Mouse (Mus musculus) layer of hippocampus, adult 18-20 months (tissue): ENCODE results near the gene Cir1. TPM values are rescaled to one million over a fixed set of nuclear protein-coding genes. Genes with fewer than 3 reads are reported as not detected.
A peak's percentile ranks its signal among the peaks of the same experiment; 100 is the strongest.

Experiments
- DNase-seq, 2 experiments: peaks; one replicate each; pipeline ENCODE4 v3.0.0; 2022; ENCODE audit warnings: low spot score in 2 of 2
- total RNA-seq, 2 experiments: library from RNA; stranded (reverse); gene quantifications; 2 replicates each; pipeline ENCODE4 v1.2.3; 2021

Gene Cir1
- total RNA-seq, 2 experiments from 2014 or later: 31.0 to 31.4 TPM

DNA sequence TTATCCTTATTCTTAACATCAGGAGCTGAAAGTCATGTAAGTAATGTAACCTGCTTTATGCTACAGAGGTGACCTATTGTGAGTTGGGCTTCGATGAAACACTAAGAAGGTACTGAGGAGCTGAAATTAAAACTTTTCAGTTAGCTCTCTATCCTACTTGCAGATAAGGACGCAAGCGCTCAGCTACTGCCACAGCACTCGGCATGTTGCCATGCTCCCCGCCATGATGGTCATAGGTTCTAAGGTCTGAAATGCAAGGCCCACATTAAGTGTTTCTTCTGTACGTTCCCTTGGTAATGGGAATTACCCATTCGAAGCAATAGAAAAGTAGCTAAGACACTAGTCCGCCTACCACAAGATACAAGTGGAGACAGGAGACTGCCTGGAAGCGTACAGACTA lies 9.8 kb downstream of the Cir1 start:
- no peak for DNase-seq

DNA sequence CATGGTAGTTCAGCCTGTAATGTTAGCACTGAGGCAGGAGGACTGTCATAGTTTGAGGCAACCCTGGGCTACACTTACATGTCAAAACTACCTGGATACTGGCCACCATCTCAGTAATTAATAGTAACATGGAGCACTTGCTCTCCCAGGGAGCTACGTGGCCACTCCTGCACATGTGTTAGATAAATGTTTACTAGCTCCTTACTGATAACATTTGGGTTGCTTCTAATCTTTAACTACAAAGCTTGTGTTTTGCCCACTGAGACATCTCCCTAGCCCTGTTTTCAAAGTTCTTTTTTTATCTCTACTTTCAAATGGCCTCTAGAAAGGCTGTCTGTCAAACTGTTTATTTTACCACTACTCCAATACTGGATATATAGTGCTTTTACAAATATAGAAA lies 10.5 kb downstream of the Cir1 start:
- no peak for DNase-seq

DNA sequence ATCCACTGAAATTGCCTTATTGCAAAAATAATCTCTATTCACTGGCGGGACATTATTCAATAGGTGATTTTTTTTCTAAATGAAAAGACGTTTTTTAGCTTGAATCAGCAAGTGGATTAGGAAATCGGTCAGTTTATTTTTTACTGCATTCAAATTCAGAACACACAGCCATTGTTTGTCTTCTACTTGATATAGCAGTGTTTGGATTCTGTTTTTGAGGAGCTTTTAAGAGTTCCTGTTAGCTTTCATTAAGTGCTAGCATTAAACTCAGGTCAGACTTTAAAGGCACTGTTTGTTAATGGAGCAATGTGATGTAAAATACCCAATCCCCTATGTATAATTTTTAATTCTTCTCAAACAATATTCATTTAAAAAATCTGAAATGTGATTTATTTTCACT lies 13.7 kb downstream of the Cir1 start:
- no peak for DNase-seq

DNA sequence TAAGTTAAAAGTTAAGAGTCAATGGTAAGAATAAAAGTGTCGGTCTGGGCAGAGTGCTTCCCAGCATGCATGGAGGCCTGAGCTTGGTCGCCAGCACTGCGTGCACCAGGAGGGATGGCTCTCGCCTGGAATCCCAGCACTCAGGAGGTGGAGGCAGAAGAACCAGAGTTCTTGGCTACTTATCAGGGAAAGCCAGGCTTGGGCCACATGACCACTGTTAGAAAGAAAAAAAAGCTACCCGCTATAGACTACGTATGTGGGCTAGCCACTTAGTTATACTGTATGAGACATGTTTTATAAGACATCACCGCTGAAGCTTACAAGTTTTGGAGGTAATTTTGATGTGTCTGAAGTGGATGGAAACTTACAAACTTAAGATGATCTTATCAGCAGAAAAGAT lies 14.3 kb downstream of the Cir1 start:
- no peak for DNase-seq

DNA sequence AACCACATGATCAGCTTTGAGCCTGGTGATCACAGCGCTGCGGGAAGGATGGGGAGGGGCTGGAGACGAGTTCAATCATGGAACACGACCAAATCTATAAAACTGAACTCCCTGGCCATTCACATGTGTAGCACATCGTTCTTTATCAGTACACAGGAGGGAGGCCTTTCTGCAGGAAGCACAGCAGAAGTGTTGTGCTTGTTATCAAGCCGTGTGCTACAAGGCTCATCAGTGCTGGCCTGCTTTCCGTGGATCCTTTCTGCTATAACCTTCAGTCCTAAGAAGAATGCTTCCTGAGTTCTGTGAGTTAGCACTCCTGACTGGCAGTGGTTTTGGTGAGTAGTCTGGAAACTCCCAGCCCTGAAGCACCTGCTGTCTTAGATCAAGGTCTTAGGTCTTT lies 17.5 kb downstream of the Cir1 start:
- DNase-seq: no peak

DNA sequence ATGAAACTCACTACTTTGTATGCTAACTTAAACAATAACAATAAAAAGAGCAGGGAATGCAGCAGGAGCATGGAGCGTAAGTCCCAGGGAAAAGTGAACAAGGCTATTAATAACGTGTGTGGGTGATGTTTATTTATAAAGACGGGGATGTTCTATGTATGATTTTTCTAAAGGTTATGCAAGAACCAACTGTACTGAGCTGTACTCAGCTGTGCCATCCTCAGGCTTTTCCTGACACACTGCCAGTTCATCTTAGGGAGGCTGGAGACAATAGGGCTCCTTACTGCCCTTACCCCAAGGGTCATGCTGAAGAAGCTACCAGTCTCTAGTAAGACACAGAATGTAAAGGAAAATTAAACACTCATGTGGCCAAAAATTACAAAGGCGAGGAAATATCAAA lies 21.4 kb downstream of the Cir1 start:
- no peak for DNase-seq

DNA sequence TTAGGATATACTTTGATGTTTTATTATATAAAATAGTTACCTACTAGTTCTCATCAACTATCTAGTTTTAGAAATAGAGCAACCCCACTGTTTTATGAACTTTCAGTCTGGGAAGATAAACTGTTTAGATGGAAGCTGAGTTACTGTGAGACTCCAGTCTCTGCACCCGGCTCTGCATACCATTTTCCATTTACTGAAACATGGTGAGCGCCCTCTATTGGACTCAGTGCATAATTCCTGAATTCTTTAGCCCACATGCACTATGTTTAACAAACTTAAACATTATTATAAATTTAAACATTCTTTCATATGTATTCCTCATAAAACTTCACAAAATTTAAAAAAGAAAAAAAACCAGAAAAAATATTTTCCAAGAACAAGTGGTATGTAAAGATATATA lies 26.9 kb downstream of the Cir1 start:
- DNase-seq: no peak

DNA sequence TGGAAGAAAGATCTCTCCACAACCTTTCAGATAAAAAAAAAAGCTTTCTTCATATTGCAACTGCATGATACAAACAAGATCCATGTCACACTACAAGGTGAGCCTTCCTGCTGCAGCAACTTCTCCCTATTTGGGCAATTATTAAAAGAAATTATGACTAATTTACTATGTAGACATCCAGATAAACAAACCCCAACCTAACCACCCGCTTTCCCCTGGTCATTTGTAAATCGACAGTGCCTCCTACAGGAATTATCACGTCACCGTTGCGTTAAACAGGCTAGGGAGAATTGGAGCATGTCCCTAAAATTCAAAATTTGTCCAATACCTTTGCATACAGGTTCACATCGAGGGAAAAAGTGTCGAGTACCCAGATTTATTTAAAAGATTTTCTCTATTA lies 30.8 kb downstream of the Cir1 start:
- no peak for DNase-seq

DNA sequence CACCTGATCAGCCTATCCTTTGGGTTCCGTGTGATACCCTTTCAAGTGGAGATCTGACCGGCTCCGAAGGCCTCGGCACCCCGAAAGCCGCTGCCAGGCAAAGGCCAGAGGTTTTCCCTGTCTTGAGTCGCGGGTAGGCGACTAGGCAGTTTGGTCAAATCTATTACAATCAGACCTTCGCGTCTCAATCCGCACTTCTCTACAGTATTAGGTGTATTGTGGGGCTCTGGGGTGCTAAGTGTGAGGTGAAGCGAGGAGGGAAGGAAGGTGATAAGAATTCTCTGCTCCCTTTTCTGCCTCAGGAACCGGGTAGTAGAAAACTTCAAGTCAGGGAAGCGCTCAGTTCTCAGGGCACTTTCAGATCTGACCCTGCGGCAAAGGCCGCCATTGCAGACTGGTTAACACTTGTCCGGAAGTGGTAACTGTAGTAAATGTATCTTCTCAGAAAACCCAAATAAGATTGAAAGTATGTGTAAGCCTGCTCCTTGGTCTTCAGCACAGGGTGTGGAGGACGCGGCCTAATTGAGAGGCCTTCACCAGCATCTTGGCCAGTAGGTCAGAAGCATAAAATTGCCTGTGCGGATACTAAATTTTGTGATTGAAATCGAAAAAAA lies 31.3 kb downstream of the Cir1 start:
- DNase-seq: no peak

DNA sequence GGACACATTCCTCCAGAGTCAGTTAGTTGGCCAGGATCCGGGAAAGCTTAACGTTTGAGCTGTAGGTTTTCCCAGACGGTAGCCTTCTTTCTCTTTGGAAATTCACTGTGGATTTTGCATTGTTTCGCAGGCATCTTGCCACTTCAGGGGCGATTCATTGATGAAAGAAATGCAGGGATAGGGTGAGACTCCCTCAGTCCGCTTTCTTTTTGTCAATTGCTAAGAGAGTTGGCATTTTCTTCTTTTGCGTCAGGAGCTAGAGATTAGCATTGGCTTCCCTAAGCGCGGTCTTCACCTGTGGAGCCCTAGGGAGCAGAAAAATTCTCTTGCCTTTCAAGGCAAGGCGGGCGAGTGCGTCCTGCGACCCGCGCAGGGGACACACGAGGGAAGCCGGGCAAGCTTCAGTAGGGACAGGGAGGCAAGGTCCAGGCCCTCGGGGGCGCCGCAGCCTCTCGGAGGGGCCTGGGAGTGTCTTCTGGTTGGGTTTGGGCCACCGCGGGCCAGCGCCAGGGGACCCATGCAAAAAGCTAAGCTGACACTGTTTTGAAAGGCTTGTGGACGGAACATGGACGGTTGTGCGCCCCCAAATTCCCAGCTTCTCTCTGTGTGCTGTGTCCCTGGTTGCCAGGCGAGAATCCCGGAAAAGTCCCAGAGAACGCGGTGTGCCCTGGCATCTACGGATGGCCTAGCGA lies 32.0 kb downstream of the Cir1 start:
- DNase-seq: no peak

DNA sequence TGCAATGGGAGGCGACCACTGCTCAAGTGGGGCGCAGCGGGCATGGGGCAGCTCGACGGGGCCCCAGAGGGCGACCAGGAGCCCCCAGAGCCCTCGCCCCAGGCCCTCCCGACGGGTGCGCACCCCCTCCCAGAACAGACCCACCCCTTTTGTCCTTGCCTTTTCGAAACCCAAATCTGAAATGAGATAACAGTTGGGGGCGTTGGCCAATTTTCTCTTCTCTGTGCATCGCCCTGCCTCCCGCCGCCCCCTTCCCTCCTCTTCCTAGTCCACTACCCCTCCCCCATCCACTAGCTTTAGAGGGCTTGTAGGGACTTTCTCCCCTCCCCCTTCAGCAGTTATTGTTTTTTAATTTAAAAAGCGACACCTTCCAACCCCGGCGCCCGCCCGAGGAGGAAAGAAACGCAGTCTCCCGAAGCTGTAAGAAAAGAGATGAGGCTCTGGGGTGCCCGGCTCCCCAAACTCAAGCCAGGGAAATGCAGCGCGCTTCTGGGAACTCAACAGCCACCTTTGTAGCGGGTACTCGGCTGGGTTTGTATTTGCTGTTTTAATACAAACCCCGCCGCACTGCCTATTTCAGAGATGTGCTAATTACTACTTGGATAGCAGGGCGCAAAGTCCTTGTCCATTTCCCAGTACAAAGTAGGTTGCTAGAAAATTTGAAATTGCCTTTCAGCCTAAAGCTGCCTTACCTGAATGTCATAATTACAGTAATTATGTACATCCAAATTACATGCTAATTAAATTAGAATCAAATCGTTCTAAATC lies 33.0 kb downstream of the Cir1 start:
- no peak for DNase-seq

DNA sequence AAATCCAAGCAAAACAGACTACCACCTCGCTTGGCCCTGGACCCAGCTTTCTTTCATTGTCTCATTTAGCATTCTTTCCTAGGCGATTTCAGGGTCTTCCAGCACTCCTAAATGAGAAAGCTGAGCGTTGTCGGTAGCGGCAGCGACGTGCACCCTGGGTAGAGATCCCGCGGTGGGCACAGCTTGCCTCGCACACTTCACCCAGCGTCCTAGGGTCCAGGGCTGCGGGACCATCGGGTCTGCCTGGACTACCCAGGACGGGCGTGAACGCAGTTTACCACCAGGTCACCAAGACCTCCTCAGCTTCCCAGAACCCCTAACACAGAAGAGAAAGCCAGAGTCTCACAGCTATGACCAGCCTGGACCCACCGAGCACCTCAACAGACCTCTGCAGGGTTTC lies 33.6 kb downstream of the Cir1 start:
- no peak for DNase-seq

DNA sequence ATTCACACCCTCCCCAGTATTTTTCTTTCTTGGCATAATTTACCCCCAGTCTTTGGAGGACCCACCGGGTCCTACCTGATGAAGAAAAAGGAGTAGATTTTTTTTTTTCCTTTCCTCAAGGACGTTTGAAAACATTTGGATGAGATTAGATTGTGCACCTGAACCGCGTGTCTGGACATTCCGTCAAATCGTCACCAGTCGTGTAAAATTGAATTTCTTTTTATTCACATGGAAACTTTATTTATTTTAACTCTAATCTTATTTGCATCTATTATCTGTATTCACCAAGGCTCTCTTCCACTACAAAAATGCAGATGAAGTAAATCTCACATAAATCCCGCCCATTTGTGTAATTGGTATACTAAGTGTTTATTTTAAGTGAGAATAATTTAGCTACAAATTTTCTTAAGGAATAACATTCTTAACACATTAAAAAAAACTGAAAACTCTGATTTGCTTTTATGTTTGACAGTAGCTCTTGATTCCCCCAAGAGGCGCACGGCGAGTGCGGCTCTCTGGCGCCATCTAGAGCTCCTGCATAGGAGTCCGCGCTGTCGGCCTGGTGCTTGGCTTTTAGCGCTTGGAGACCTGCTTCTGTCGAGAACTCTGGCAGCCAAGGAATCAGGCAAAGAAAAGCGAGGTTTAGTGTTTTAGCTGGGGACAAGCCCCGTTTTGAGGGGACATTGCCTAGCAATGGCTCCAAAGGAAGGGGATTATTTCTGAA lies 34.2 kb downstream of the Cir1 start:
- DNase-seq: peak; percentile 83 to 88

DNA sequence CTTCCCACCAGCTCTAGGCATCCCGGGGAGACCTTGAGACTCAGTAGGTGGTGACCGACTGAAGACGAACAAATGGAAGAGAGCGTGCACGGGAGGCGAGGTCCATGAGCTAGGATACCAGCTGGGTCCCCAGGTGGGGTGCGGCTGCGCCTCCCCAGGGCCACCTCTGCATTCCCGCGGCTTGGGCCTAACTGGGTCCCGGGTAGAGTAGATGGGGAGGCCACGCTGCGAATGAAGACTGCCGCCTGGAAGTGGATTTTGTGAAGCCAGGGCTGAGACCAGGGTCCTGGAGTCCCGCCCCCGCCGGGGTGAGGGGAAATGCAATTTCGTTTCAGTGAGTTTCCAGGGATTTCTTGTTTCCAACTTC lies 34.8 kb downstream of the Cir1 start:
- DNase-seq: no peak

DNA sequence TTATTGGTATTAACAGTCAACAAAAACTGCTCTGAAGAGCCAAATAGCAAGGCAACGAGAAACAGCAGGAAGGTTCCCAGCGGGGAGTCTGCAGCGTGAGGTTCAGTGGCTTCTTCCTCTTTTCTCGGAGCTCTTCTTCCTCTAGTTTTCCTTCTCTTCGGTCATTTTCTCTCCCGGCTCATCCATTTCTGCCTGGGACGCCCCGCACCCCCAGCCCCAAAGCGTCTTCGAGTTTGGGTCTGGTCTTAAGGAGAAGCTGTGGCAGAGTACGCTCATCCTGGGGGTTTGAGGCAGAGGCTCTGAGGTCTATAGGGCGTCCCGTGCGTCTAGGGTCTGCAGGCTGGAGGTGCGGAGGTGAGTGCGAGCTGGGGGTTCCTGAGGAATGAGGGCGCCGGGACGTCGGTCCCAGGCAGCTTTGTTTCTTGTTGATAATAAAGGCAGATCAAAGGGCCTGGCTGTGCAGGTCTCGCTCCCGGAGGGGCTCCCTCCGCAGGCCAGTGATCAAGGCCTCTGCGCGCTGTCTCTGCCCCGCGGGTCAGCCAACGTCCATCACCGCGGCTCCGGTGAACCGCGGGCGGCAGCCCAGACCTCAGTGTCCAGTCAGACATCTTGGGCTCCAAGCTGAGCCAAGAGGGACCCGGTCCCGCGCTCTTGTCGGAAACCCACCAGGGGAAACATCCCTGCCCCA lies 35.3 kb downstream of the Cir1 start:
- DNase-seq: no peak

DNA sequence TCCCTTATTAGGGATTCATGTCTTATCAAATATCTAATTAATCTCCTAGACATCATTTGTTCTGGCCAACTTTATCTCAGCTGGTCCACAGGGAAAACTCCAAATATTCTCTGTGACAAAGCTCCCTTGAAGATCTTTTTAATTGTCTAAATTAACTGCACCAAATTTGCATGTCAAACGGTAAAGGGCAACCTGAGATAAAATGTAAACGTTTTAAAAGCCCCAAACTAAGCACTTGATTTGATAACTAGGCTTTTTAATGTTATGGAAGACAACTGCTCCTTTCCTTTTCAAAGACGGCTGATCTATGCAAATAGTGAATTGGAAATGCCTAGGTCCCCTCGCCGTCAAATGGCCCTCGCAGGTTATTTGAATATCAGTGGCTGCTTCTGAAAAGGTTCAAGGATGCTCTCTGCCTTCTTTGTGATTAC lies 36.3 kb downstream of the Cir1 start:
- DNase-seq: no peak

DNA sequence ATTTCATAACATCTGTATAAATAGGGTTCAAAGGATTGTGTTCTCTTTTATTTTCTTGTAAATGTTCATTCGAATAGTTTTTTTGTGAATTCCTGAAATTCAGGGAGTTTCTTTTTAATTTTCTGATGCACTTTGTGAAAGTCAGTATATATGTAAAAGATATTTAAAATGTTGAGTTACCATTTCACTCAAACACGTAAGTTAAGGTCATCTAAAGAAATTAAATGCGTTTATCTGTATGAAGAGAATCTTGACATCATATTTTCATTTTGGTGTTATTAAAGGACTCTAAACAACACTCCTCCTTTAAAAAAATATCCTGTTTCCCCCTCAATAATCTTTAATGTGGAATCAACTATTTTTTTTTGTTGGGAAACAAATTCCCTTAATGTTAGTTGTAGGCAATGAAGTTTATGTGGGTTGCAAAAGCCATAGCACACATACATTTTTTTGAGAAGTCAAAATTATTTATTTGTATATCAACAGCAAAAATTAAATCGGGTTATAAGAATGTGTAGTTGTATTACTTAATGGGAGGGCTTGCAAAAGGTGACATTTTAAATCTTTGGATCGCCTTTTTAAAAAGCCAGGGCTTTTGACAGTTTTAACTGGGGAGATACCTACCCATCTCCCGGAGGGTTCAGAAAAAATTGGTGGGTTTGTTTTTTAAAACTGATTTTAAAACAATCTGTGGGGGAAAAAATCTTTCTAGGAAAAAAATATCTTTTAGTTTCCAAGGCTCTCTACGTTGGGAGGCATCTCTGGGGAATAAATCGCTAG lies 37.0 kb downstream of the Cir1 start:
- no peak for DNase-seq

DNA sequence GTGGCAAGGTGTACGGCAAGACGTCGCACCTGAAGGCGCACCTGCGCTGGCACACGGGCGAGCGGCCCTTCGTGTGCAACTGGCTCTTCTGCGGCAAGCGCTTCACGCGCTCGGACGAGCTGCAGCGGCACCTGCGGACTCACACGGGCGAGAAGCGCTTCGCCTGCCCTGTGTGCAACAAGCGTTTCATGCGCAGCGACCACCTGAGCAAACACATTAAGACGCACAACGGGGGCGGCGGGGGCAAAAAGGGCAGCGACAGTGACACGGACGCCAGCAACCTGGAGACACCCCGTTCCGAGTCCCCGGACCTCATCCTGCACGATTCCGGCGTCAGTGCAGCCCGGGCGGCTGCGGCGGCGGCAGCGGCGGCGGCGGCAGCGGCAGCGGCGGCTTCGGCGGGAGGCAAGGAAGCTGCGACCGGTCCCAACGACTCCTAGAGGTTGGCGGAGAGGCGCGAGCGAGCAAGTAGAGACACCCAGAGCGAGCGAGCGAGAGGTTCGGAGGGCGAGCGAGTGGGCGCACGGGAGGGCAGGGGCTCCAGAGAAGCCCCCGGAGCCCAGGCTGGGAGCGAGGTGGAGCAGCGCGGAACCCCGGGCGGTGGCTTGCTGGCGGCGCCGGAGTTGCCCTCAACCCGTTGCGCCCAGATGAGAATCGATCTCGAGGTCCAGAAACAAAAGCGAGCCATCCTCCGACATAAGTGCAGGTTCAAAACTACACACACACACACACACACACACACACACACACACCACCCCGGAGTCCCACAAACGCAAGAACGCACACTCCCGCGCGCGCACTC lies 38.2 kb downstream of the Cir1 start:
- DNase-seq: no peak

DNA sequence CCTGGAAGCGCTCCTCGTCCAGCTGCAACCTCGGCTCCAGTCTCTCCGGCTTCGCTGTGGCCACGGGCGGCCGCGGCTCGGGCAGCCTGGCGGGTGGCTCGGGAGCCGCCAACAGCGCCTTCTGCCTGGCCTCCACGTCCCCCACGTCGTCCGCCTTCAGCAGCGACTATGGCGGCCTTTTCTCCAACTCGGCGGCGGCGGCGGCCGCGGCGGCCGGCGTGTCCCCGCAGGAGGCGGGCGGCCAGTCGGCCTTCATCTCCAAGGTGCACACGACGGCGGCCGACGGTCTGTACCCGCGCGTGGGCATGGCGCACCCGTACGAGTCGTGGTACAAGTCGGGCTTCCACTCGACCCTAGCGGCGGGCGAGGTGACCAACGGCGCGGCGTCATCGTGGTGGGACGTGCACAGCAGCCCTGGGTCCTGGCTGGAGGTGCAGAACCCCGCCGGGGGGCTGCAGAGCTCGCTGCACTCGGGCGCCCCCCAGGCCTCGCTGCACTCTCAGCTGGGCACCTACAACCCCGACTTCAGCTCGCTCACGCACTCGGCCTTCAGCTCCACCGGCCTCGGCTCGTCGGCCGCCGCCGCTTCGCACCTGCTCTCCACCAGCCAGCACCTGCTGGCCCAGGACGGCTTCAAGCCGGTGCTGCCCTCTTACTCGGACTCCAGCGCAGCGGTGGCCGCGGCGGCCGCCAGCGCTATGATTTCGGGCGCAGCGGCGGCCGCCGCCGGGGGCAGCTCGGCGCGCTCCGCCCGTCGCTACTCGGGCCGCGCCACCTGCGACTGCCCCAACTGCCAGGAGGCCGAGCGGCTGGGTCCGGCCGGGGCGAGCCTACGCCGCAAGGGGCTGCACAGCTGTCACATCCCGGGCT lies 39.0 kb downstream of the Cir1 start:
- no peak for DNase-seq
